Comparison of ENCODE assay signal across 18 mouse cellular contexts in genomic region chr4:139302241-139302640, GRCm38 (mm10).
"Had no signal": no experiment of that assay in that cellular context is flagged by ENCODE, and none has a peak within 500 bp of the region (broad histone marks: within the 10 kb centered on the region; RNA-seq: fewer than 3 reads in every experiment).

No protein-coding gene starts in this region.

- H3K9ac ChIP-seq: lung, embryonic 14.5 days; midbrain, embryonic 12.5 days; neural tube, embryonic 13.5 days; neural tube, embryonic 15.5 days had no signal

- ATAC-seq: midbrain, embryonic 16.5 days had no signal

- H3K4me1 ChIP-seq: midbrain, embryonic 10.5 days; midbrain, embryonic 12.5 days; neural tube, embryonic 13.5 days; neural tube, embryonic 15.5 days had no signal

- H3K4me3 ChIP-seq: midbrain, embryonic 10.5 days; midbrain, embryonic 12.5 days; myocyte; neural tube, embryonic 13.5 days; neural tube, embryonic 15.5 days had no signal

- H3K27ac ChIP-seq: midbrain, embryonic 10.5 days; midbrain, embryonic 12.5 days; neural tube, embryonic 13.5 days; neural tube, embryonic 15.5 days had no signal

- H3K9me3 ChIP-seq: midbrain, embryonic 10.5 days; midbrain, embryonic 12.5 days; neural tube, embryonic 13.5 days; neural tube, embryonic 15.5 days had no signal

- H3K4me2 ChIP-seq: lung, embryonic 14.5 days; midbrain, embryonic 12.5 days; neural tube, embryonic 13.5 days; neural tube, embryonic 15.5 days had no signal

- H3K27me3 ChIP-seq: midbrain, embryonic 12.5 days; neural tube, embryonic 13.5 days; neural tube, embryonic 15.5 days had no signal

- DNase-seq: lung, embryonic 14.5 days; lung, postnatal 10 days; lung, postnatal 4 days; midbrain, embryonic 14.5 days; retina, postnatal 1 day; right cerebral cortex, adult 18-20 months; right cerebral cortex, postnatal 25 days; right cerebral cortex, postnatal 4 days; spleen, adult 18-20 months; thymus, adult 18-20 months; thymus, postnatal 14 days; thymus, postnatal 36 days had no signal
